17 mouse cellular contexts compared by ENCODE assay signal in genomic region chr16:92966069-92966866, GRCm38 (mm10).
DNase-seq lines count a peak whose midpoint lies in the region; ATAC-seq and TF ChIP-seq lines count a peak whose summit lies in the region.
"Had no signal": no experiment of that assay in that cellular context is flagged by ENCODE, and none has a peak within 500 bp of the region (broad histone marks: within the 10 kb centered on the region; RNA-seq: fewer than 3 reads in every experiment).

No protein-coding gene starts in this region.

- H3K27ac ChIP-seq in heart, embryonic 10.5 days: no peak overlapping the region
- H3K27ac ChIP-seq in liver, postnatal 0 days (ENCODE audit: low read depth): no peak overlapping the region
- no peak overlapping the region for H3K27ac ChIP-seq in liver, embryonic 12.5 days
- H3K27ac ChIP-seq: embryonic facial prominence, embryonic 13.5 days; embryonic facial prominence, embryonic 15.5 days; forebrain, embryonic 10.5 days; forebrain, embryonic 12.5 days had no signal

- H3K27me3 ChIP-seq in heart, embryonic 10.5 days (ENCODE audit: insufficient read depth, poor library complexity, severe bottlenecking): peaks cover 18% of the 10 kb centered on the region; the same call in 1 of the 2 replicates
- no peaks in the 10 kb centered on the region for H3K27me3 ChIP-seq in liver, postnatal 0 days (ENCODE audit: insufficient read depth, low read length)
- H3K27me3 ChIP-seq in liver, embryonic 12.5 days (replicated peaks): no peaks in the 10 kb centered on the region
- H3K27me3 ChIP-seq: embryonic facial prominence, embryonic 13.5 days; embryonic facial prominence, embryonic 15.5 days; forebrain, embryonic 12.5 days had no signal

- H3K4me2 ChIP-seq in liver, postnatal 0 days (ENCODE audit: low read depth, low read length): no peak overlapping the region
- H3K4me2 ChIP-seq in liver, embryonic 12.5 days: no peak overlapping the region
- H3K4me2 ChIP-seq: embryonic facial prominence, embryonic 13.5 days; embryonic facial prominence, embryonic 15.5 days; forebrain, embryonic 12.5 days had no signal

- H3K4me3 ChIP-seq in heart, embryonic 10.5 days: no peak overlapping the region
- no peak overlapping the region for H3K4me3 ChIP-seq in liver, postnatal 0 days (ENCODE audit: low read depth, low read length)
- H3K4me3 ChIP-seq in liver, embryonic 12.5 days: no peak overlapping the region
- H3K4me3 ChIP-seq: embryonic facial prominence, embryonic 13.5 days; embryonic facial prominence, embryonic 15.5 days; erythroblast, embryonic 14.5 days; forebrain, embryonic 10.5 days; forebrain, embryonic 12.5 days had no signal

- no peaks in the 10 kb centered on the region for H3K9me3 ChIP-seq in heart, embryonic 10.5 days
- H3K9me3 ChIP-seq in liver, postnatal 0 days (ENCODE audit: low read length): no peaks in the 10 kb centered on the region
- H3K9me3 ChIP-seq in liver, embryonic 12.5 days (replicated peaks): no peaks in the 10 kb centered on the region
- H3K9me3 ChIP-seq: embryonic facial prominence, embryonic 13.5 days; embryonic facial prominence, embryonic 15.5 days; forebrain, embryonic 10.5 days; forebrain, embryonic 12.5 days had no signal

- DNase-seq in heart, embryonic 10.5 days (ENCODE audit: low spot score): peak; percentile 16
- DNase-seq in heart, postnatal 14 days: no peak
- no peak for DNase-seq in liver, postnatal 0 days
- DNase-seq: cerebellum, adult 11 months; cerebellum, adult 18-20 months; cerebellum, adult 8-10 months; cerebellum, adult 9-11 months; cerebellum, postnatal 36 days; embryo, embryonic 11 days had no signal

- no peaks in the 10 kb centered on the region for H3K36me3 ChIP-seq in heart, embryonic 10.5 days
- H3K36me3 ChIP-seq in liver, postnatal 0 days (replicated peaks; ENCODE audit: insufficient read depth, low read length): no peaks in the 10 kb centered on the region
- H3K36me3 ChIP-seq in liver, embryonic 12.5 days: no peaks in the 10 kb centered on the region
- H3K36me3 ChIP-seq: embryonic facial prominence, embryonic 13.5 days; embryonic facial prominence, embryonic 15.5 days; forebrain, embryonic 10.5 days; forebrain, embryonic 12.5 days had no signal

- peak; percentile 77 for ATAC-seq in liver, postnatal 0 days
- no peak for ATAC-seq in liver, embryonic 12.5 days
- ATAC-seq: forebrain, embryonic 14.5 days; forebrain, embryonic 16.5 days had no signal

- intact Hi-C loops in heart, postnatal 14 days (cut with DNase I): no loop called here

- no peak for TF ChIP-seq EP300 in liver, postnatal 0 days (IDR thresholded peaks at IDR 0.05; ENCODE audit: low read depth)

- peaks cover 3% of the 10 kb centered on the region for H3K4me1 ChIP-seq in heart, embryonic 10.5 days
- H3K4me1 ChIP-seq in liver, postnatal 0 days (ENCODE audit: insufficient read depth): no peaks in the 10 kb centered on the region
- no peaks in the 10 kb centered on the region for H3K4me1 ChIP-seq in liver, embryonic 12.5 days
- H3K4me1 ChIP-seq: embryonic facial prominence, embryonic 15.5 days; forebrain, embryonic 10.5 days; forebrain, embryonic 12.5 days had no signal

- no peak for TF ChIP-seq CTCF in liver, postnatal 0 days (IDR thresholded peaks at IDR 0.05; ENCODE audit: low read depth)

- no peak overlapping the region for H3K9ac ChIP-seq in liver, postnatal 0 days (replicated peaks)
- no peak overlapping the region for H3K9ac ChIP-seq in liver, embryonic 12.5 days
- H3K9ac ChIP-seq: embryonic facial prominence, embryonic 13.5 days; embryonic facial prominence, embryonic 15.5 days; forebrain, embryonic 12.5 days had no signal

- WGBS in heart, embryonic 10.5 days: 81% methylated on average over 10 of the region's 10 CpGs
- 74% methylated on average over 10 of the region's 10 CpGs for WGBS in liver, postnatal 0 days (ENCODE audit: insufficient replicate concordance)
- 74% methylated on average over 10 of the region's 10 CpGs for WGBS in liver, embryonic 12.5 days (ENCODE audit: insufficient replicate concordance)
